Mouse (Mus musculus) limb, embryonic 10.5 days (tissue): ENCODE measurements around the gene Mgmt. TPM values are rescaled to one million over a fixed set of nuclear protein-coding genes. Genes with fewer than 3 reads are reported as not detected.

Experiments
- DNase-seq: peaks from one replicate; pipeline ENCODE4 v3.0.0-alpha.2; 2017; ENCODE audit warnings: low spot score
- H3K27ac ChIP-seq: fragments of 300-500 bp; sonication (generic); 2 replicates; pipeline ENCODE4 v1.5.1; 2016; ENCODE audit warnings: mild to moderate bottlenecking
- H3K27me3 ChIP-seq: fragments of 300-500 bp; sonication (generic); 2 replicates; pipeline ENCODE4 v1.6.1; 2016; ENCODE audit warnings: low read depth, mild to moderate bottlenecking; ENCODE audit not compliant: poor library complexity, severe bottlenecking
- H3K36me3 ChIP-seq: fragments of 300-500 bp; sonication (generic); 2 replicates; pipeline ENCODE4 v1.6.1; 2016; ENCODE audit warnings: mild to moderate bottlenecking, moderate library complexity
- H3K4me1 ChIP-seq: fragments of 300-500 bp; sonication (generic); 2 replicates; pipeline ENCODE4 v1.6.1; 2016
- H3K4me3 ChIP-seq: fragments of 300-500 bp; sonication (generic); 2 replicates; pipeline ENCODE4 v1.5.1; 2016; ENCODE audit warnings: mild to moderate bottlenecking, moderate library complexity
- H3K9me3 ChIP-seq: fragments of 300-500 bp; sonication (generic); replicated peaks from 2 replicates; pipeline ENCODE4 v1.6.1; 2016; ENCODE audit warnings: mild to moderate bottlenecking
- WGBS: fragments of 180-500 bp; shearing (Covaris S2); methylation state at CpG from one replicate; pipeline ENCODE4 v1.1.7; 2016; 5-methylcytosine and 5-hydroxymethylcytosine counted together
- polyA plus RNA-seq: library from polyadenylated mRNA; unstranded; fragments of >200 nt; fragmentation: Nextera tagmentation; extraction: Ambion mirVana; gene quantifications from 2 replicates; pipeline ENCODE4 v1.2.1, GENCODE M21; 2016

The Mgmt gene
- polyA plus RNA-seq, 1 experiment from 2014 or later, result 4.2 TPM

DNA sequence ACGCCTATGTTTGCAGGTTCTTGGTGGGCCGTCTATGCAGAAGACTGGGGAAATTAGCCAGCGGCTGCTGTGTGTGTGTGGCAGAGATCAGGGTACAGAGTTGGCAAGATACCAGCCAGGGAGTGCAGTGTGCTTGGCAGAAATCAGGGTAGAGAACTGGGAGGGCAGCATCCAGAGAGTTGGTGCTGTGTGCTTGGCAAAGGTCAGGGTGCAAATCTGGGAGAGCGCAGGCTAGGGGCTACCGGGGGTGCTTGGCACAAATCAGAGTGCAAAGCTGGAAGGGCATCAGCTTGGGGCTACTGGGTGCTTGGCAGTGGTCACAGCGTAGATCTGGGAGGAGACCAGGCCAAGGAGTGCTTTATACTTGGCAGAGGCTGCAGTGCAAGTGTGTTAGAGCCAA is 175.4 kb downstream of the Mgmt start:
- WGBS, result 95% methylated on average over 6 of the region's 6 CpGs
- no peak overlapping the region for H3K4me3 ChIP-seq
- H3K9me3 ChIP-seq, result no peaks in the 10 kb centered on the region
- H3K27ac ChIP-seq, result 0 out of 2 replicates have a peak overlapping the region, but pooled peaks have one; percentile 0
- H3K27me3 ChIP-seq, result peaks cover 21% of the 10 kb centered on the region
- H3K36me3 ChIP-seq, result no peaks in the 10 kb centered on the region
- peaks cover 10% of the 10 kb centered on the region for H3K4me1 ChIP-seq
- no peak for DNase-seq

GRCm38 (mm10) chr7:137071346-137071745 is 176.9 kb downstream of the Mgmt start:
- H3K4me1 ChIP-seq, result peaks cover 10% of the 10 kb centered on the region
- WGBS, result 90% methylated on average over 6 of the region's 6 CpGs
- DNase-seq, result no peak

GRCm38 (mm10) chr7:137073878-137074277 is 179.5 kb downstream of the Mgmt start:
- Histone ChIP-seq H3K36me3 (no peaks in the 10 kb centered on the region), H3K9me3 (no peaks in the 10 kb centered on the region), H3K4me1 (peaks cover 10% of the 10 kb centered on the region), H3K27me3 (peaks cover 21% of the 10 kb centered on the region), H3K27ac (no peak overlapping the region), H3K4me3 (no peak overlapping the region)
- WGBS, result 81% methylated on average over 5 of the region's 5 CpGs
- no peak for DNase-seq

More at GRCm38 (mm10) chr7:137071346-137071745, 176.9 kb downstream of the Mgmt start:
- H3K4me3 ChIP-seq, result no peak overlapping the region
- H3K27me3 ChIP-seq, result peaks cover 21% of the 10 kb centered on the region
- no peaks in the 10 kb centered on the region for H3K9me3 ChIP-seq
- H3K36me3 ChIP-seq, result no peaks in the 10 kb centered on the region
- no peak overlapping the region for H3K27ac ChIP-seq

DNA sequence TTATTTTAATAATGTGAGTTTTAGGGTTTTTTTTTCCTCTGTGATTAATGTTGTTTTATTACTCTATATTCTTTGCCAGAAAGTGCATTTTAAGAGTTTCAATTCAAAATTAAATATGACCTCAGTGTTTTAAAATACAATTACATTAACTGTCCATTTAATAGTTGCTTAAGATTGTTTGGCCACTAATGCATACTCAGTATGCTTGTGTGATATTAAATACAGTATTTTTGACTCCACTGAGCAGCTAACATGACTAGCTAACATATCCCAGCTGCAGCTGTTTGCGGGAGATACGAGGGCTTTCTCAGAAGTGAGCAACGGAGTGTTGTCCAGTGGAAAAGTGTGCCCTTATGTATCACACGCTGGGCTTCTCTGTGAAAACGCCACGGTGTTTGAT is 179.9 kb downstream of the Mgmt start:
- no peak overlapping the region for H3K27ac ChIP-seq

GRCm38 (mm10) chr7:137075301-137075700 is 180.9 kb downstream of the Mgmt start:
- H3K9me3 ChIP-seq, result no peaks in the 10 kb centered on the region
- H3K27ac ChIP-seq, result no peak overlapping the region
- peaks cover 10% of the 10 kb centered on the region for H3K4me1 ChIP-seq
- 100% methylated on average over 1 of the region's 1 CpGs for WGBS
- peaks cover 13% of the 10 kb centered on the region for H3K27me3 ChIP-seq
- no peaks in the 10 kb centered on the region for H3K36me3 ChIP-seq
- no peak overlapping the region for H3K4me3 ChIP-seq
- DNase-seq, result no peak

More for the DNA sequence above, 179.9 kb downstream of the Mgmt start:
- Histone ChIP-seq H3K9me3 (no peaks in the 10 kb centered on the region), H3K27me3 (peaks cover 21% of the 10 kb centered on the region), H3K36me3 (no peaks in the 10 kb centered on the region), H3K4me1 (peaks cover 10% of the 10 kb centered on the region), H3K4me3 (no peak overlapping the region)
- WGBS, result 90% methylated on average over 6 of the region's 6 CpGs
- no peak for DNase-seq

- Histone ChIP-seq H3K4me3 (no peak overlapping the region), H3K4me1 (peaks cover 22% of the 10 kb centered on the region), H3K36me3 (no peaks in the 10 kb centered on the region), H3K27me3 (peaks cover 33% of the 10 kb centered on the region), H3K27ac (no peak overlapping the region), H3K9me3 (no peaks in the 10 kb centered on the region)
- 94% methylated on average over 4 of the region's 4 CpGs for WGBS
- DNase-seq, result no peak
Measured at GRCm38 (mm10) chr7:137080171-137080570, 185.8 kb downstream of the Mgmt start.

GRCm38 (mm10) chr7:137082171-137082570 is 187.8 kb downstream of the Mgmt start:
- DNase-seq, result no peak
- Histone ChIP-seq H3K4me1 (peaks cover 41% of the 10 kb centered on the region), H3K36me3 (no peaks in the 10 kb centered on the region), H3K27me3 (peaks cover 38% of the 10 kb centered on the region), H3K27ac (no peak overlapping the region), H3K9me3 (no peaks in the 10 kb centered on the region), H3K4me3 (no peak overlapping the region)
- WGBS, result 89% methylated on average over 6 of the region's 6 CpGs

DNA sequence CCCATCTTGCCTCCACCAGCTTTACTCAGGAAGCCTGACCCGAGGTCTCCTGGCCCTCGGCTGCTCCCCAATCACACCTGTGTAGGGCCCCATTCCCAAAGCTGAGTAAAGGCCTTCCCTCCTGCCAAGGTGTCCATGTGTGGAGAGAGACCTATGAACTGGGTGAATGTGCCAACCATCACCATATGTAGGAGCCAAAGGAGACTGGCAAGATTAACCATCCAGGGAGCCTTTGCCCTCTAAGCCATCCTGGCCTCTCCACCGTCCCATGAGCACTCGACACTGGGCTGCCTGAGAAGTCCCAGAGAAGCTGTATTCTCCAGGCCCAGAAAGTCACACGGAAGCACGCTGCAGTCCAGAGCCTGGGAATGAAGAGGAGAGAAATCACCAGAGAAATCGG is 190.2 kb downstream of the Mgmt start:
- H3K27ac ChIP-seq, result no peak overlapping the region
- 92% methylated on average over 7 of the region's 7 CpGs for WGBS
- H3K27me3 ChIP-seq, result peaks cover 39% of the 10 kb centered on the region
- peaks cover 66% of the 10 kb centered on the region for H3K4me1 ChIP-seq
- no peaks in the 10 kb centered on the region for H3K9me3 ChIP-seq
- no peaks in the 10 kb centered on the region for H3K36me3 ChIP-seq
- DNase-seq, result no peak
- no peak overlapping the region for H3K4me3 ChIP-seq

DNA sequence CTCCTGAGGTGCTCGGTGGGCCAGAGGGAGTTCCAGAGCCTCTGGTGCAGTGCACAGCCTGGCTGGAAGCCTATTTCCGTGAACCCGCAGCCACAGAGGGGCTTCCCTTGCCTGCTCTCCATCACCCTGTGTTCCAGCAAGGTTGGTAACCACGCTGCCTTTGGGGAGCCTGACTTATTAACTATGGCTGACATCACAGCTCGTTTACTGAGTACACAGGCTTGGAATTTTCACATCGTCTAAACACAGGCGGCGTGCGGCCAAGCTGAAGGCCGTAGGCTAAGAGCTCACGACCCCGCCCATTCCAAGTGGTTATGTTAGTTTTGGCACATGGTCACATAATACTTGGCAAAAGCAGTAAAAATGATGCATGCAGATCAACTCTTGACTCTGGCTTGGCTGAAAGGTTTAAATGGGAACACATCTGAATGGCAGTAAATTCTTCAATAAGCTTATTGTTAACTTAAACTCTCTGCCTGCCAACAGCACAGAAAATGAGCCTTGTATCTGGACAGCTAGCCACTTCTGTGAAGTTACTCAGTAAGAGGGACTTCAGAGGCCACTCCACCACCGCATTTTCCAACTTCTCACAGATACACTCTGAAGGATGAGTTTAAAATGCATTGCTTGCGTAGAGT is 191.7 kb downstream of the Mgmt start:
- Histone ChIP-seq H3K4me3 (no peak overlapping the region), H3K27ac (peak overlapping the region; percentile 75), H3K9me3 (no peaks in the 10 kb centered on the region), H3K36me3 (no peaks in the 10 kb centered on the region), H3K4me1 (peaks cover 74% of the 10 kb centered on the region), H3K27me3 (peaks cover 39% of the 10 kb centered on the region)
- peak; percentile 37 for DNase-seq
- 60% methylated on average over 14 of the region's 14 CpGs for WGBS

GRCm38 (mm10) chr7:137087136-137087535 is 192.7 kb downstream of the Mgmt start:
- WGBS, result 72% methylated on average over 6 of the region's 6 CpGs
- no peak overlapping the region for H3K4me3 ChIP-seq
- no peaks in the 10 kb centered on the region for H3K9me3 ChIP-seq
- peak overlapping the region; percentile 75 for H3K27ac ChIP-seq
- no peaks in the 10 kb centered on the region for H3K36me3 ChIP-seq
- H3K4me1 ChIP-seq, result peaks cover 77% of the 10 kb centered on the region
- no peak for DNase-seq
- H3K27me3 ChIP-seq, result peaks cover 32% of the 10 kb centered on the region

GRCm38 (mm10) chr7:137088141-137088540 is 193.7 kb downstream of the Mgmt start:
- H3K9me3 ChIP-seq, result no peaks in the 10 kb centered on the region
- peak; percentile 68 for DNase-seq
- WGBS, result 55% methylated on average over 6 of the region's 6 CpGs
- no peak overlapping the region for H3K4me3 ChIP-seq
- H3K36me3 ChIP-seq, result no peaks in the 10 kb centered on the region
- H3K4me1 ChIP-seq, result peaks cover 79% of the 10 kb centered on the region
- H3K27ac ChIP-seq, result peak overlapping the region; percentile 75
- peaks cover 26% of the 10 kb centered on the region for H3K27me3 ChIP-seq

DNA sequence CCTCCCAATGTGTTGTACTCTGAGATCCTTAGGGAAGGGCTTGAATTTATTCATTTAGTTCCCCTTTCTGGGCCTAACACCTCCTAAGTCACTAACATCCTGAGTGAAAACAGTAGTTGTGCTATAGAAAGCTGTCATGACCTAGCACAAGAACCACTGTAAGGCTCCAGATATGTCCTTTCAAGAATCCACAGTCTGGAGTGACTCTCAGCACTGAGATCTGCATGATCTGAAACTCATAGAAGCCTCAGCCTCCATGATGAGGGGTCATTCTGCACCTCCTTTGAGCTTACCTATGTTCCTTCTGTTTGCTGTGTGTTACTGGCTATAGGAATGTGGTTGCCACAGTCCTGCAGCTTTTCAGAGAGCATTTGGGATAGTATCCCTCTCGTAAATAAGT is 200.1 kb downstream of the Mgmt start:
- H3K4me1 ChIP-seq, result peaks cover 23% of the 10 kb centered on the region; the same call in 1 of the 2 replicates
- 87% methylated on average over 1 of the region's 1 CpGs for WGBS

GRCm38 (mm10) chr7:137095702-137096101 is 201.3 kb downstream of the Mgmt start:
- Histone ChIP-seq H3K4me3 (no peak overlapping the region), H3K27ac (no peak overlapping the region), H3K36me3 (no peaks in the 10 kb centered on the region), H3K9me3 (no peaks in the 10 kb centered on the region), H3K4me1 (peaks cover 17% of the 10 kb centered on the region; the same call in 1 of the 2 replicates), H3K27me3 (0 out of 2 replicates have a peak, but pooled peaks cover 6% of the 10 kb centered on the region)
- WGBS, result 86% methylated on average over 1 of the region's 1 CpGs
- no peak for DNase-seq

More for the DNA sequence above, 200.1 kb downstream of the Mgmt start:
- Histone ChIP-seq H3K27ac (no peak overlapping the region), H3K9me3 (no peaks in the 10 kb centered on the region), H3K27me3 (no peaks in the 10 kb centered on the region), H3K4me3 (no peak overlapping the region), H3K36me3 (no peaks in the 10 kb centered on the region)
- no peak for DNase-seq
